Mouse (Mus musculus): ENCODE measurements around the gene Spata18. TPM values are rescaled to one million over a fixed set of nuclear protein-coding genes. Genes with fewer than 3 reads are reported as not detected.
A peak's percentile ranks its signal among the peaks of the same experiment; 100 is the strongest.

The Spata18 gene
- 6.6 and 8.3 TPM in 2 replicates for polyA plus RNA-seq (2015; fragmentation: Nextera tagmentation; extraction: Ambion mirVana)

DNA sequence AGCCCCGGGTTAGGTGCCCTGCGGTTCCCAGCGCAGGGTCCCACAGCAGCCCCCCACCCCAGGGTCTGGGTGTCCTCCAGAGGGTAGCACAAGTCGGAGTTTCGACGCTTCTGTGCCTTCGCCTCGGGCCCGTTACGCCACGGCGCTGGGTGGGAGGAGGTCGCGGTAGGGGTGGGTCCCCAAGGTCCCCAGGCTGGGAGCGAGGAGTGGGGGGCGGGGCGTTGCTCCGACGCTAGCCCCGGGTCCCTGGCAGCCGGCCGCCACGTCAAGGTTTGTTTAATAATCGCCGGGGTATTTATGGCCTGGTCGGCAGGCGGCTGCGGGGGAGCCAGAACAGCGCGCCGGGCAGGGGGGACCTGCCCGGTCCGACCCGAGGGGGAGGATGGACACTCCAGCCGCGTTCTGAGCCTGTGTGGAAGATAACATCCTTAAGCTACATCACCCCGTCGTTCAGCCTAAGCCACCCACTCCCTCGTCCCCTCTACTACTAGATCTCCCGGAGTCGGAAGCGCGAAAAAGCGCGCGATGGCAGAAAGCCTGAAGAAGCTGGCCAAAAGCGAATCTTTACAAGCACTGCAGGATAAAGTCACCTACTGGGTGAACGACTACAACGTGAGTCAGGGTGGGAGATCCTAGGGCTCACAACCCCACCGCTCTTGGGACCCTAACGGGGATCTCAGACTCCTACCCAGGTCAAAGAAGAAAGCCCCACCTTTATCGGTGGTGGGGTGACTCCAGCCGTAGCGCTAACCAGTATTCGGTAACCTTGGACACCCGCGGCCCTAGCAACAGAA is at the start of gene Spata18:
Gene Spata18 (plus strand): TSS at position 319 of the 794 bp plus-strand sequence.
- ATAC-seq, result peak; percentile 20
- H3K4me1 ChIP-seq (ENCODE audit: insufficient read depth, low read depth, low read length), result peaks cover 10% of the 10 kb centered on the region; the same call in 1 of the 2 replicates
- WGBS, result under 1% methylated on average over 49 of the region's 57 CpGs
- peak within 1 kb of the TSS; percentile 54 for H3K4me3 ChIP-seq (ENCODE audit: low read depth, low read length)
- no peak for TF ChIP-seq CTCF (IDR thresholded peaks at IDR 0.05)
- no peak for TF ChIP-seq EP300 (IDR thresholded peaks at IDR 0.05)
- no peaks in the 10 kb centered on the region for H3K36me3 ChIP-seq (ENCODE audit: insufficient read depth, low read length)
- H3K27me3 ChIP-seq (replicated peaks; ENCODE audit: insufficient read depth, low read length), result peaks cover 35% of the 10 kb centered on the region
- no peaks in the 10 kb centered on the region for H3K9me3 ChIP-seq (ENCODE audit: low read length)
- H3K9ac ChIP-seq (replicated peaks; ENCODE audit: low read depth), result 0 out of 2 replicates have a peak within 1 kb of the TSS, but pooled peaks have one; percentile 5
- H3K27ac ChIP-seq (ENCODE audit: low read length), result no peak within 1 kb of the TSS
- peak within 1 kb of the TSS; percentile 95 for H3K4me2 ChIP-seq (replicated peaks; ENCODE audit: low read depth, low read length)
- peak; percentile 32 for DNase-seq (ENCODE audit: low spot score)

DNA sequence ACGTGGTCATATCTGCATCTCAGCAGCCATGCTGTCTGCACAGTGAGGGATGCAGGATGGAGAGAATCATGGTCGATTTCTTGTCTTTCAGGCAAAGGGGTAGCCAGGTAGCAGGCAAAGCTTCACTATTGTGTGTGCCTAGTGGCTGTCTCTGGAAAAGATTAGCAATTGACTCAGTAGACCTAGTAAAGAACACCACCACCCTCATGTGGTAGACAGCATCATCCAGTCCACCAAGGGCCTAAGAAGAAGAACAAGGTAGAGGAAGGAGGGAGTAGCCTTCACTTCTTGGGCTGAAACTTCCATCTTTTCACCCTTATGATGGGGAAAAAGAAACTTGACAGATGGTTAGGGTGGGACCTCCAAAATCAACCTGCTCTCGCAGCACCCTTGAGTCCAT is 48.3 kb upstream of the Spata18 start:
- WGBS, result 64% methylated on average over 3 of the region's 3 CpGs
- H3K36me3 ChIP-seq (ENCODE audit: insufficient read depth, low read length), result no peaks in the 10 kb centered on the region

DNA sequence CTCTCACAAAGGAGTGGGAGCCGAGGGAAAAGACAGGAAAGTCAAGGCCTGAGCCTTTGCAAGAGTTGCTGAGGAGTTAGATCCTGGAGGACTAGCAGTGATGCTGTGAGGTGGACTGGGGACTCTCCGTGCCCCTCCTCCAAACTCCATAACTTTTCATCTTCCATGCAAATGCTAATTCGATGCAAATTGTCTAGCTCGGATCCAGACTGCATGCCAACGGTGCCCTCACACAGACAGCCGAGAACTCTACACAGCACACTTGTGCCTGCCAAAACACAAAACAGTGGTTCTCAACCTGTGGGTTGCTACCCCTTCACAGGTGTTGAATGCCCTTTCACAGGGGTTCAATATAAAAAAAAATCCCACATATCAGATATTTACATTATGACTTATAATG is 46.6 kb upstream of the Spata18 start:
- no peak for TF ChIP-seq CTCF (IDR thresholded peaks at IDR 0.05)
- TF ChIP-seq EP300 (IDR thresholded peaks at IDR 0.05), result no peak
- no peaks in the 10 kb centered on the region for H3K9me3 ChIP-seq (ENCODE audit: low read length)
- no peak overlapping the region for H3K4me2 ChIP-seq (replicated peaks; ENCODE audit: low read depth, low read length)
- no peak overlapping the region for H3K27ac ChIP-seq (ENCODE audit: low read length)
- no peak overlapping the region for H3K9ac ChIP-seq (replicated peaks; ENCODE audit: low read depth)
- no peak overlapping the region for H3K4me3 ChIP-seq (ENCODE audit: low read depth, low read length)
- H3K36me3 ChIP-seq (ENCODE audit: insufficient read depth, low read length), result no peaks in the 10 kb centered on the region
- DNase-seq (ENCODE audit: low spot score) (no peak), ATAC-seq (no peak)
- no peaks in the 10 kb centered on the region for H3K4me1 ChIP-seq (ENCODE audit: insufficient read depth, low read depth, low read length)
- 85% methylated on average over 6 of the region's 6 CpGs for WGBS
- no peaks in the 10 kb centered on the region for H3K27me3 ChIP-seq (replicated peaks; ENCODE audit: insufficient read depth, low read length)

More for the DNA sequence above, 48.3 kb upstream of the Spata18 start:
- DNase-seq (ENCODE audit: low spot score) (peak; percentile 12), ATAC-seq (no peak)
- TF ChIP-seq CTCF (IDR thresholded peaks at IDR 0.05), result peak; percentile 58
- TF ChIP-seq EP300 (IDR thresholded peaks at IDR 0.05), result no peak
- H3K4me1 ChIP-seq (ENCODE audit: insufficient read depth, low read depth, low read length), result no peaks in the 10 kb centered on the region
- no peak overlapping the region for H3K9ac ChIP-seq (replicated peaks; ENCODE audit: low read depth)
- H3K9me3 ChIP-seq (ENCODE audit: low read length), result no peaks in the 10 kb centered on the region
- no peak overlapping the region for H3K27ac ChIP-seq (ENCODE audit: low read length)
- H3K4me3 ChIP-seq (ENCODE audit: low read depth, low read length), result no peak overlapping the region
- H3K4me2 ChIP-seq (replicated peaks; ENCODE audit: low read depth, low read length), result no peak overlapping the region
- no peaks in the 10 kb centered on the region for H3K27me3 ChIP-seq (replicated peaks; ENCODE audit: insufficient read depth, low read length)

DNA sequence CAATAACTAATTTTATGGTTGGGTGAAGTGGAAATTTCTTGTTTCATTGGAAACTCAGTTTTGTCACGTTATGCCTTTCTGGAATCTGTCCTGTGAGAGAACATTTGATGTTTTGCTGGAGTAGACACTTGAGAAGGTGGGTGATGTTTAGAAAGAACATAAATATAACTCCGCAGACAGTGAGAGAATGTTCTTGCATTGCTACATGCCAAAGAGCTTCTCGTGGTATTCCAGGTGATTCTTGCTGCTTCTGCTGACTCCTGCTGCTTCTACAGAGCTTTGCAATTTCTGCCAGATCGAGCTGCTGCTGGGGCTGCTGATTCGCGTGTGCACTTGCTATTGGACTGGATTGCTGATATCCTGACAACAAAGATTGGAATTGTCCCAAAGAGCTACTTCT is 46.2 kb upstream of the Spata18 start:
- Histone ChIP-seq H3K4me2 (replicated peaks; ENCODE audit: low read depth, low read length) (no peak overlapping the region), H3K36me3 (ENCODE audit: insufficient read depth, low read length) (no peaks in the 10 kb centered on the region), H3K27ac (ENCODE audit: low read length) (no peak overlapping the region), H3K9me3 (ENCODE audit: low read length) (no peaks in the 10 kb centered on the region), H3K4me3 (ENCODE audit: low read depth, low read length) (no peak overlapping the region), H3K27me3 (replicated peaks; ENCODE audit: insufficient read depth, low read length) (no peaks in the 10 kb centered on the region), H3K9ac (replicated peaks; ENCODE audit: low read depth) (no peak overlapping the region), H3K4me1 (ENCODE audit: insufficient read depth, low read depth, low read length) (no peaks in the 10 kb centered on the region)
- DNase-seq (ENCODE audit: low spot score) (no peak), ATAC-seq (no peak)
- WGBS, result 76% methylated on average over 6 of the region's 6 CpGs
- TF ChIP-seq CTCF (IDR thresholded peaks at IDR 0.05) (no peak), EP300 (IDR thresholded peaks at IDR 0.05) (no peak)

DNA sequence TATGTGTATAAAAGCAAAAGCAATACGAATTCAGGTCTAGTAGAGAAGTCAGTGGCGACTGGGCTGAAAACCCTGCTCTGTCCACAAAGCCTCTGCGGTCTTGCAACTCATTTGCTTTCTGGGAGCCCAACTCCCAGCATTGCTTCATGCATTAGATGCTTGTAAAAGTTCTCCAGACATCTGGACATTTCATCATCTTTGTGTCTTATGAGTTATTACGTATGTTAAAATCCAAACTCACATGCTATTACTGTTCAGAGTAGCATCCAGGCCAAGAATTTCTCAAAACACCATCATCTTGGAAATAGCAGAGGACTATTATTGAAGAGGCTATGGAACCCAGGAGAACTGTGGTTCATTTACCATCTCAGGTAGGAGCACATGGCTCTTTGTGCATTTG is 40.1 kb upstream of the Spata18 start:
- WGBS, result 86% methylated on average over 4 of the region's 4 CpGs
- no peaks in the 10 kb centered on the region for H3K36me3 ChIP-seq (ENCODE audit: insufficient read depth, low read length)
- H3K9ac ChIP-seq (replicated peaks; ENCODE audit: low read depth), result no peak overlapping the region
- DNase-seq (ENCODE audit: low spot score) (peak; percentile 70), ATAC-seq (peak; percentile 67)
- H3K4me1 ChIP-seq (ENCODE audit: insufficient read depth, low read depth, low read length), result no peaks in the 10 kb centered on the region
- no peak overlapping the region for H3K4me3 ChIP-seq (ENCODE audit: low read depth, low read length)
- no peaks in the 10 kb centered on the region for H3K9me3 ChIP-seq (ENCODE audit: low read length)
- H3K27ac ChIP-seq (ENCODE audit: low read length), result no peak overlapping the region
- TF ChIP-seq EP300 (IDR thresholded peaks at IDR 0.05) (no peak), CTCF (IDR thresholded peaks at IDR 0.05) (no peak)
- H3K4me2 ChIP-seq (replicated peaks; ENCODE audit: low read depth, low read length), result no peak overlapping the region
- no peaks in the 10 kb centered on the region for H3K27me3 ChIP-seq (replicated peaks; ENCODE audit: insufficient read depth, low read length)

DNA sequence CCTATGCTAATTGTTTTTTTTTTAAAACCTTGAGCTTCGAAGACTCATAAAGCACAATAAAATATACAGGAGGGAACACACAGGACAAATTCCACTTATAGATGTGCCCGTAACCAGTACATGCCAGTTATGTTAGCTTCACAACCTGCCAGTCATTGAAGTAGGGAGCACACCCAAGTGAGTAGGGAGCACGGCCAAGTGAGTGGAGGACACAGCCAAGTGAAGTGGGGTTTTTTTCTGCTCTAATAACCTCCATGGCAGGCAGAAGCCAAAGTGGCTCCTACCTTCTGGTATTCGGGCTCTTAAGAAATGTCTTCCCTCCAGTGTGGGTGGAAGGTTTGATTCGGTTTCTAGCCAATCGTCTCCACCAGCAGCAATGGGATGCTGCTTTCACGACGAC is 37.9 kb upstream of the Spata18 start:
- Histone ChIP-seq H3K4me1 (ENCODE audit: insufficient read depth, low read depth, low read length) (no peaks in the 10 kb centered on the region), H3K27me3 (replicated peaks; ENCODE audit: insufficient read depth, low read length) (no peaks in the 10 kb centered on the region), H3K9ac (replicated peaks; ENCODE audit: low read depth) (no peak overlapping the region), H3K9me3 (ENCODE audit: low read length) (no peaks in the 10 kb centered on the region), H3K27ac (ENCODE audit: low read length) (no peak overlapping the region), H3K4me3 (ENCODE audit: low read depth, low read length) (no peak overlapping the region), H3K4me2 (replicated peaks; ENCODE audit: low read depth, low read length) (no peak overlapping the region), H3K36me3 (ENCODE audit: insufficient read depth, low read length) (no peaks in the 10 kb centered on the region)
- WGBS, result 84% methylated on average over 8 of the region's 8 CpGs
- ATAC-seq (no peak), DNase-seq (ENCODE audit: low spot score) (no peak)
- TF ChIP-seq CTCF (IDR thresholded peaks at IDR 0.05), result no peak
